Mouse (Mus musculus): Measurements from ENCODE around the gene Npas1. TPM values are rescaled to one million over a fixed set of nuclear protein-coding genes. Genes with fewer than 3 reads are reported as not detected.

Npas1 gene
- total RNA-seq, 1 experiment = 0.22 TPM

- in situ Hi-C loops (cut with MboI; ENCODE audit: low sequenced_read_pairs in 2 of 2, unreplicated experiment in 2 of 2) = no loop called here
- Histone ChIP-seq H3K9ac (ENCODE audit: insufficient read depth, low read depth, low read length, poor library complexity, severe bottlenecking) (no peak overlapping the region), H3K9me3 (ENCODE audit: control insufficient read depth, insufficient read depth, low read depth, low read length) (no peaks in the 10 kb centered on the region), H3K27ac (ENCODE audit: insufficient read depth, low read depth, low read length, poor library complexity, severe bottlenecking) (no peak overlapping the region), H3K4me1 (ENCODE audit: control insufficient read depth in 2 of 2, insufficient read depth in 2 of 2, low read length in 2 of 2, poor library complexity in 1 of 2) (no peaks in the 10 kb centered on the region), H3K36me3 (ENCODE audit: control insufficient read depth, insufficient read depth, low read length, poor library complexity, severe bottlenecking) (peaks cover 3% of the 10 kb centered on the region; the same call in 1 of the 2 replicates), H3K4me3 (ENCODE audit: insufficient read depth in 1 of 2, low read depth in 1 of 2, low read length in 2 of 2, poor library complexity in 1 of 2, severe bottlenecking in 1 of 2) (no peak overlapping the region)
- DNase-seq (ENCODE audit: low read depth, low spot score) = peak; percentile 51
- TF ChIP-seq HCFC1 (IDR thresholded peaks at IDR 0.05; ENCODE audit: borderline replicate concordance, insufficient read depth, low read length) (0 out of 2 replicates have a peak, but pooled peaks have one; percentile 29), ZNF384 (IDR thresholded peaks at IDR 0.05; ENCODE audit: low read depth, low read length) (no peak), MAFK (IDR thresholded peaks at IDR 0.05; ENCODE audit: insufficient read depth, low read depth, low read length) (no peak), ZC3H11A (IDR thresholded peaks at IDR 0.05; ENCODE audit: borderline replicate concordance, low read depth, low read length) (peak; percentile 64; the same call in 1 of the 2 replicates), CHD2 (IDR thresholded peaks at IDR 0.05; ENCODE audit: low read depth, low read length) (no peak)
These were observed 14.2 kb upstream of the Npas1 start for GRCm38 (mm10) chr7:16491759-16492158.

- Histone ChIP-seq H3K4me1 (ENCODE audit: control insufficient read depth in 2 of 2, insufficient read depth in 2 of 2, low read length in 2 of 2, poor library complexity in 1 of 2) (no peaks in the 10 kb centered on the region), H3K36me3 (ENCODE audit: control insufficient read depth, insufficient read depth, low read length, poor library complexity, severe bottlenecking) (no peaks in the 10 kb centered on the region), H3K9ac (ENCODE audit: insufficient read depth, low read depth, low read length, poor library complexity, severe bottlenecking) (no peak overlapping the region), H3K9me3 (ENCODE audit: control insufficient read depth, insufficient read depth, low read depth, low read length) (no peaks in the 10 kb centered on the region), H3K4me3 (ENCODE audit: insufficient read depth in 1 of 2, low read depth in 1 of 2, low read length in 2 of 2, poor library complexity in 1 of 2, severe bottlenecking in 1 of 2) (peak overlapping the region in 1 of 2 experiments; percentile 52; a peak in 1 of 4 replicates), H3K27ac (ENCODE audit: insufficient read depth, low read depth, low read length, poor library complexity, severe bottlenecking) (no peak overlapping the region)
- peak; percentile 70 for DNase-seq (ENCODE audit: low read depth, low spot score)
- in situ Hi-C loops (cut with MboI; ENCODE audit: low sequenced_read_pairs in 2 of 2, unreplicated experiment in 2 of 2) = no loop called here
- TF ChIP-seq ZC3H11A (IDR thresholded peaks at IDR 0.05; ENCODE audit: borderline replicate concordance, low read depth, low read length) (no peak), ZNF384 (IDR thresholded peaks at IDR 0.05; ENCODE audit: low read depth, low read length) (no peak), HCFC1 (IDR thresholded peaks at IDR 0.05; ENCODE audit: borderline replicate concordance, insufficient read depth, low read length) (no peak), CHD2 (IDR thresholded peaks at IDR 0.05; ENCODE audit: low read depth, low read length) (no peak), MAFK (IDR thresholded peaks at IDR 0.05; ENCODE audit: insufficient read depth, low read depth, low read length) (no peak)
These were observed 12.4 kb upstream of the Npas1 start for GRCm38 (mm10) chr7:16489948-16490347.

GRCm38 (mm10) chr7:16488816-16489215 lies 11.3 kb upstream of the Npas1 start:
- Histone ChIP-seq H3K36me3 (ENCODE audit: control insufficient read depth, insufficient read depth, low read length, poor library complexity, severe bottlenecking) (no peaks in the 10 kb centered on the region), H3K9me3 (ENCODE audit: control insufficient read depth, insufficient read depth, low read depth, low read length) (no peaks in the 10 kb centered on the region), H3K4me3 (ENCODE audit: insufficient read depth in 1 of 2, low read depth in 1 of 2, low read length in 2 of 2, poor library complexity in 1 of 2, severe bottlenecking in 1 of 2) (no peak overlapping the region), H3K9ac (ENCODE audit: insufficient read depth, low read depth, low read length, poor library complexity, severe bottlenecking) (no peak overlapping the region), H3K4me1 (ENCODE audit: control insufficient read depth in 2 of 2, insufficient read depth in 2 of 2, low read length in 2 of 2, poor library complexity in 1 of 2) (no peaks in the 10 kb centered on the region), H3K27ac (ENCODE audit: insufficient read depth, low read depth, low read length, poor library complexity, severe bottlenecking) (no peak overlapping the region)
- in situ Hi-C loops (cut with MboI; ENCODE audit: low sequenced_read_pairs in 2 of 2, unreplicated experiment in 2 of 2) = no loop called here
- TF ChIP-seq MAFK (IDR thresholded peaks at IDR 0.05; ENCODE audit: insufficient read depth, low read depth, low read length) (no peak), CHD2 (IDR thresholded peaks at IDR 0.05; ENCODE audit: low read depth, low read length) (no peak), HCFC1 (IDR thresholded peaks at IDR 0.05; ENCODE audit: borderline replicate concordance, insufficient read depth, low read length) (no peak), ZNF384 (IDR thresholded peaks at IDR 0.05; ENCODE audit: low read depth, low read length) (no peak), ZC3H11A (IDR thresholded peaks at IDR 0.05; ENCODE audit: borderline replicate concordance, low read depth, low read length) (no peak)
- no peak for DNase-seq (ENCODE audit: low read depth, low spot score)

GRCm38 (mm10) chr7:16476600-16476989 lies 933 bp downstream of the Npas1 start:
- no peaks in the 10 kb centered on the region for H3K36me3 ChIP-seq (ENCODE audit: control insufficient read depth, insufficient read depth, low read length, poor library complexity, severe bottlenecking)
- TF ChIP-seq CHD2 (IDR thresholded peaks at IDR 0.05; ENCODE audit: low read depth, low read length) (no peak), ZC3H11A (IDR thresholded peaks at IDR 0.05; ENCODE audit: borderline replicate concordance, low read depth, low read length) (no peak), HCFC1 (IDR thresholded peaks at IDR 0.05; ENCODE audit: borderline replicate concordance, insufficient read depth, low read length) (no peak), ZNF384 (IDR thresholded peaks at IDR 0.05; ENCODE audit: low read depth, low read length) (no peak), MAFK (IDR thresholded peaks at IDR 0.05; ENCODE audit: insufficient read depth, low read depth, low read length) (no peak)
- H3K9me3 ChIP-seq (ENCODE audit: control insufficient read depth, insufficient read depth, low read depth, low read length) = no peaks in the 10 kb centered on the region
- H3K4me3 ChIP-seq (ENCODE audit: insufficient read depth in 1 of 2, low read depth in 1 of 2, low read length in 2 of 2, poor library complexity in 1 of 2, severe bottlenecking in 1 of 2) = peak overlapping the region; percentile 55 to 64
- H3K27ac ChIP-seq (ENCODE audit: insufficient read depth, low read depth, low read length, poor library complexity, severe bottlenecking) = no peak overlapping the region
- 0 out of 2 replicates have a peak overlapping the region, but pooled peaks have one; percentile 25 for H3K9ac ChIP-seq (ENCODE audit: insufficient read depth, low read depth, low read length, poor library complexity, severe bottlenecking)
- DNase-seq (ENCODE audit: low read depth, low spot score) = no peak
- peaks cover 2 to 9% of the 10 kb centered on the region in 2 experiments; a peak in 1 of 4 replicates for H3K4me1 ChIP-seq (ENCODE audit: control insufficient read depth in 2 of 2, insufficient read depth in 2 of 2, low read length in 2 of 2, poor library complexity in 1 of 2)
- in situ Hi-C loops (cut with MboI; ENCODE audit: low sequenced_read_pairs in 2 of 2, unreplicated experiment in 2 of 2) = no loop called here
